Mouse (Mus musculus) megakaryocyte-erythroid progenitor cell, adult 5-6 weeks (primary cell): ENCODE results near the gene Ncoa1. TPM values are rescaled to one million over a fixed set of nuclear protein-coding genes. Genes with fewer than 3 reads are reported as not detected.

Experiments used
- ATAC-seq: replicated peaks from 2 replicates; pipeline ENCODE4 v1.8.0; 2016; ENCODE audit warnings: mild to moderate bottlenecking, inconsistent platforms; ENCODE audit not compliant: severe bottlenecking, poor library complexity, low FRiP score, low TSS enrichment
- total RNA-seq, 2 experiments: library from RNA; stranded (forward) in 1 of 2; stranded (reverse) in 1 of 2; fragments of 200-1000, 215-1000 nt in 1 of 2; fragments of >200 nt in 1 of 2; fragmentation: Nextera tagmentation in 1 of 2; gene quantifications; 2 replicates each; pipeline ENCODE4 v1.2.3; 2014 to 2017

Gene Ncoa1
- total RNA-seq (2014; fragmentation: Nextera tagmentation) (11.2 and 11.9 TPM in 2 replicates), total RNA-seq (2017) (6.3 and 11.9 TPM in 2 replicates)

- peak; percentile 54 for ATAC-seq
Measured at GRCm38 (mm10) chr12:4476832-4477671, at the start of gene Ncoa1. Ncoa1 (minus strand) TSS chr12:4477182.

- no peak for ATAC-seq
Measured at GRCm38 (mm10) chr12:4524546-4524945, 47.6 kb upstream of the Ncoa1 start.

GRCm38 (mm10) chr12:4523688-4524298 is 46.8 kb upstream of the Ncoa1 start:
- ATAC-seq: no peak

GRCm38 (mm10) chr12:4523208-4523607 is 46.2 kb upstream of the Ncoa1 start:
- ATAC-seq: no peak

GRCm38 (mm10) chr12:4518957-4519356 is 42.0 kb upstream of the Ncoa1 start:
- no peak for ATAC-seq

GRCm38 (mm10) chr12:4509591-4510061 is 32.6 kb upstream of the Ncoa1 start:
- ATAC-seq: no peak

- no peak for ATAC-seq
Measured at GRCm38 (mm10) chr12:4508182-4508581, 31.2 kb upstream of the Ncoa1 start.

- ATAC-seq: no peak
Measured at GRCm38 (mm10) chr12:4507461-4507860, 30.5 kb upstream of the Ncoa1 start.

GRCm38 (mm10) chr12:4506810-4507430 is 29.9 kb upstream of the Ncoa1 start:
- no peak for ATAC-seq

GRCm38 (mm10) chr12:4505298-4505697 is 28.3 kb upstream of the Ncoa1 start:
- ATAC-seq: no peak

- no peak for ATAC-seq
Measured at GRCm38 (mm10) chr12:4503673-4504326, 26.8 kb upstream of the Ncoa1 start.

- peak; percentile 97 for ATAC-seq
Measured at GRCm38 (mm10) chr12:4501916-4502315, 24.9 kb upstream of the Ncoa1 start.

- no peak for ATAC-seq
Measured at GRCm38 (mm10) chr12:4500516-4500915, 23.5 kb upstream of the Ncoa1 start.

- no peak for ATAC-seq
Measured at GRCm38 (mm10) chr12:4499651-4500175, 22.7 kb upstream of the Ncoa1 start.

- ATAC-seq: no peak
Measured at GRCm38 (mm10) chr12:4488411-4488810, 11.4 kb upstream of the Ncoa1 start.

GRCm38 (mm10) chr12:4483386-4483785 is 6.4 kb upstream of the Ncoa1 start:
- ATAC-seq: no peak

GRCm38 (mm10) chr12:4481687-4482086 is 4.7 kb upstream of the Ncoa1 start:
- ATAC-seq: no peak

- ATAC-seq: no peak
Measured at GRCm38 (mm10) chr12:4480250-4480649, 3.3 kb upstream of the Ncoa1 start.

GRCm38 (mm10) chr12:4479171-4479881 is 2.3 kb upstream of the Ncoa1 start:
- ATAC-seq: no peak
